Mouse (Mus musculus): ENCODE measurements around the gene Slc25a39.

DNA sequence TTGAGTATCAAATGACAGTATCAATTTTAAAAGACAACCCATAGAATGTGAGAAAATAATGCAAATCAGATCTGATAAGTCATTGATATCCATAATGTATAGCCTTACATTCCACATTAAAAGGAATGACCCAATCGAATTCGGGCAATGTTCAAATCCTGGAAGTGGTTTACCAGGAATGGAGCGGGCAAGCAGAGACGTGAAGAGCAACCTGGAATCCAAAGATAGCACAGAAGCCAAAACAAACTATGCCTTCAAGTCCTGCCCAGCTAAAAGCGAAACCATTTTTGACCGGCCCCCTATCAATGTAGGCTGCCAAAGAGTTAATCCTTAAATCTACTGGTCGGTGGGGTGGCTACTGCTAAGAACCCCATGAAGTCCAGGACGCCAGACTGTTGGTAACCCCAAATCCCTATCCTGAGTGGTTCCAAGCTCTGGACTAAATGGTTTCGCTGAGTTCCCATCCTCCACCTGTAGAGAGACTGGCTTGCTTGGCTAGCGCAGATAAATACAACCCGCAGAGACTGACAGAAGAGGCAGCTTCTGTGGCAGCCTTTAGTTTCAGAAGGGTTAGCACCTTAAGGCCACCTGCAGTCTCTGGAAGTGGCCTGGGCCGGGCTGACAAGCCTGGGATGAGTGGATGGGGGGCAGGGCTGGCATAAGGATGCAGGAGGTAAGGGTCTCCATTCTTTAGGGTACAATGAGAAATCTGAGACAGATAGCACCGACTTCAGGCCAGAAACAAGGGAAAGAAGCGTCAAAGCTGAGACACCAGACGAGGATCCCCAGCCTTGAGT lies 15.1 kb downstream of the Slc25a39 start:
- no peak for TF ChIP-seq POLR2A (IDR thresholded peaks at IDR 0.05; ENCODE audit: low read depth, low read length)
- no peak for TF ChIP-seq CTCF (IDR thresholded peaks at IDR 0.05; ENCODE audit: extremely low read depth, insufficient read depth, insufficient read length, insufficient replicate concordance)
